Mouse (Mus musculus) hindbrain, postnatal 0 days (tissue): Measurements from ENCODE around the gene Rbm19. TPM values are rescaled to one million over a fixed set of nuclear protein-coding genes. Genes with fewer than 3 reads are reported as not detected.

Experiments used
- ATAC-seq: fragments of 200-750 bp; cut with Nextera tagmentation; 2 replicates; pipeline ENCODE4 v1.8.0; 2017; ENCODE audit warnings: mild to moderate bottlenecking, moderate TSS enrichment, moderate library complexity
- DNase-seq: peaks from one replicate; pipeline ENCODE4 v3.0.0-alpha.2; 2015; ENCODE audit warnings: low spot score
- H3K27ac ChIP-seq: fragments of 300-500 bp; sonication (generic); 2 replicates; pipeline ENCODE4 v1.5.1; 2014; ENCODE audit warnings: mild to moderate bottlenecking
- H3K27me3 ChIP-seq: fragments of 300-500 bp; sonication (generic); 2 replicates; pipeline ENCODE4 v1.6.1; 2014; ENCODE audit warnings: low read length, mixed read lengths; ENCODE audit not compliant: insufficient read depth
- H3K36me3 ChIP-seq: fragments of 300-500 bp; sonication (generic); 2 replicates; pipeline ENCODE4 v1.6.1; 2014; ENCODE audit warnings: low read length, mixed read lengths; ENCODE audit not compliant: insufficient read depth
- H3K4me1 ChIP-seq: fragments of 300-500 bp; sonication (generic); 2 replicates; pipeline ENCODE4 v1.6.1; 2014; ENCODE audit warnings: antibody characterized with exemption, low read length, mixed read lengths; ENCODE audit not compliant: insufficient read depth
- H3K4me2 ChIP-seq: fragments of 300-500 bp; sonication (generic); 2 replicates; pipeline ENCODE4 v1.6.1; 2014; ENCODE audit warnings: low read depth, mild to moderate bottlenecking, low read length, moderate library complexity, mixed read lengths
- H3K4me3 ChIP-seq: fragments of 300-500 bp; sonication (generic); 2 replicates; pipeline ENCODE4 v1.5.1; 2014; ENCODE audit warnings: low read length
- H3K9ac ChIP-seq: fragments of 300-500 bp; sonication (generic); replicated peaks from 2 replicates; pipeline ENCODE4 v1.6.1; 2014; ENCODE audit warnings: mild to moderate bottlenecking, low read length, moderate library complexity, mixed read lengths
- H3K9me3 ChIP-seq: fragments of 300-500 bp; sonication (generic); 2 replicates; pipeline ENCODE4 v1.6.1; 2016; ENCODE audit warnings: low read length, mixed read lengths
- CTCF ChIP-seq: IDR thresholded peaks from 2 replicates; pipeline ENCODE4 v1.5.1; 2016; ENCODE audit warnings: antibody characterized with exemption, control low read depth, low read depth
- WGBS: fragments of 180-500 bp; shearing (Covaris S2); extraction: QIAGEN DNeasy Blood & Tissue Kit; methylation state at CpG from one replicate; pipeline ENCODE4 v1.1.7; 2014; 5-methylcytosine and 5-hydroxymethylcytosine counted together
- polyA plus RNA-seq: library from polyadenylated mRNA; unstranded; fragments of >200 nt; fragmentation: Nextera tagmentation; extraction: Ambion mirVana; gene quantifications from 2 replicates; pipeline ENCODE4 v1.2.1, GENCODE M21; 2015
- total RNA-seq: library from RNA; depleted of rRNA; stranded (reverse); fragments of >200 nt; gene quantifications from 2 replicates; pipeline ENCODE4 v1.2.3, GENCODE M21; 2014

Rbm19 gene
- total and polyA plus RNA-seq, 2 experiments from 2014 or later, result 17.2 to 33.4 TPM

- WGBS, result 39% methylated on average over 6 of the region's 6 CpGs
- H3K27me3 ChIP-seq, result no peaks in the 10 kb centered on the region
- no peak overlapping the region for H3K9ac ChIP-seq
- peaks cover 10% of the 10 kb centered on the region; the same call in 1 of the 2 replicates for H3K36me3 ChIP-seq
- H3K27ac ChIP-seq, result no peak overlapping the region
- H3K9me3 ChIP-seq, result no peaks in the 10 kb centered on the region
- DNase-seq (peak; percentile 59), ATAC-seq (peak; percentile 50; the same call in 1 of the 2 replicates)
- no peaks in the 10 kb centered on the region for H3K4me1 ChIP-seq
- H3K4me3 ChIP-seq, result no peak overlapping the region
- no peak overlapping the region for H3K4me2 ChIP-seq
- peak; percentile 87 for TF ChIP-seq CTCF
Observed at GRCm38 (mm10) chr5:120134000-120134399, 17.7 kb downstream of the Rbm19 start.

GRCm38 (mm10) chr5:120135337-120135736, 19.1 kb downstream of the Rbm19 start:
- no peak overlapping the region for H3K27ac ChIP-seq
- 90% methylated on average over 14 of the region's 14 CpGs for WGBS
- H3K4me3 ChIP-seq, result no peak overlapping the region
- no peak for TF ChIP-seq CTCF
- H3K4me1 ChIP-seq, result no peaks in the 10 kb centered on the region
- H3K9ac ChIP-seq, result no peak overlapping the region
- DNase-seq, result no peak
- no peak for ATAC-seq
- H3K9me3 ChIP-seq, result no peaks in the 10 kb centered on the region
- H3K4me2 ChIP-seq, result no peak overlapping the region
- H3K36me3 ChIP-seq, result peaks cover 12% of the 10 kb centered on the region; the same call in 1 of the 2 replicates
- no peaks in the 10 kb centered on the region for H3K27me3 ChIP-seq

DNA sequence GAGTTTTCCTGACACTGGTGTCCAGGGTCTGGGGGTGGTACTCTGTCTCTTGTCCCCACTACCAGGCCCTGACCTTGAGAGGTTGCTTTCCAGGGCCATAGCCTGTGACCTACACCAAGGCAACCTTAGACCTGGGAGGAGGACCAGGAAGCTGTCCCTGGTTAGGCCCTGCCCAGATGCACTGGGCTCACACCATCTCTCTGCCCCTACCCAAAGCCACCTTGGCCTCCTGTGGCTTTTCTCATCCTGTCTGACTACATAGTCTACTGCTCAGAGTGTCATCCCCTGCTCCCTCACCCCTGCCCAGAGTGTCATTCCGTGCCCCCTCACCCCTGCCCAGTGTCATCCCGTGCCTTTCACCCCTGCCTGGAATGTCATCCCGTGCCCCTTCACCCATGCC, 19.6 kb downstream of the Rbm19 start:
- no peak overlapping the region for H3K27ac ChIP-seq
- no peak for TF ChIP-seq CTCF
- no peaks in the 10 kb centered on the region for H3K9me3 ChIP-seq
- no peaks in the 10 kb centered on the region for H3K27me3 ChIP-seq
- H3K9ac ChIP-seq, result no peak overlapping the region
- H3K36me3 ChIP-seq, result peaks cover 12% of the 10 kb centered on the region; the same call in 1 of the 2 replicates
- no peak for DNase-seq
- no peak overlapping the region for H3K4me3 ChIP-seq
- WGBS, result 58% methylated on average over 3 of the region's 3 CpGs
- H3K4me2 ChIP-seq, result no peak overlapping the region
- no peak for ATAC-seq
- no peaks in the 10 kb centered on the region for H3K4me1 ChIP-seq

- no peak for DNase-seq
- H3K9me3 ChIP-seq, result no peaks in the 10 kb centered on the region
- H3K9ac ChIP-seq, result no peak overlapping the region
Observed at GRCm38 (mm10) chr5:120136236-120136675, 20.0 kb downstream of the Rbm19 start.

GRCm38 (mm10) chr5:120137038-120137437, 20.8 kb downstream of the Rbm19 start:
- Histone ChIP-seq H3K4me3 (no peak overlapping the region), H3K4me1 (no peaks in the 10 kb centered on the region), H3K27ac (no peak overlapping the region), H3K9me3 (no peaks in the 10 kb centered on the region), H3K27me3 (no peaks in the 10 kb centered on the region), H3K4me2 (no peak overlapping the region), H3K9ac (no peak overlapping the region), H3K36me3 (peaks cover 10% of the 10 kb centered on the region; the same call in 1 of the 2 replicates)
- ATAC-seq (no peak), DNase-seq (no peak)
- TF ChIP-seq CTCF, result no peak
- WGBS, result 96% methylated on average over 5 of the region's 5 CpGs

More at GRCm38 (mm10) chr5:120136236-120136675, 20.0 kb downstream of the Rbm19 start:
- ATAC-seq, result 0 out of 2 replicates have a peak, but pooled peaks have one; percentile 25
- peaks cover 10% of the 10 kb centered on the region; the same call in 1 of the 2 replicates for H3K36me3 ChIP-seq
- H3K4me3 ChIP-seq, result no peak overlapping the region
- H3K27me3 ChIP-seq, result no peaks in the 10 kb centered on the region
- TF ChIP-seq CTCF, result no peak
- WGBS, result 34% methylated on average over 10 of the region's 10 CpGs
- H3K27ac ChIP-seq, result no peak overlapping the region
- H3K4me1 ChIP-seq, result no peaks in the 10 kb centered on the region
- H3K4me2 ChIP-seq, result no peak overlapping the region

DNA sequence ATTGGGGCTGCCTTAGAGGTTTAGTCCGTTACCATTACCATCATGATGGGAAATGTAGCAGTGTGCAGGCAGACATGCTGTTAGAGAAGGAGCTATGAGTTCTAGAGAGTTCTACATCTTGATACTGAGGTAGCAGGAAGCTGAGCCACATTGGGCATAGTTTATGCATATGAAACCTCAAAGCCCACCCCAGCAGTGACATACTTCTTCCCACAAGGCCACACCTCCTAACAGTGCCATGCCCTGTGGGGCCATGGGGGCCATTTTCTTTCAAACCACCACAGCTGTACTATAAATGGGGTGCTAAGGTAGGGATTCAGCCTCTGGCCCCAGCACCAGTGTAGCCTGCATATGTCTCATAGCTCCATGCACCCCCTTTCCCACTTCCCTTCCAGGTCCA, 21.6 kb downstream of the Rbm19 start:
- ATAC-seq, result no peak
- H3K9ac ChIP-seq, result no peak overlapping the region
- DNase-seq, result no peak
- H3K4me1 ChIP-seq, result no peaks in the 10 kb centered on the region
- no peak overlapping the region for H3K4me2 ChIP-seq
- H3K36me3 ChIP-seq, result peaks cover 9% of the 10 kb centered on the region; the same call in 1 of the 2 replicates
- H3K4me3 ChIP-seq, result no peak overlapping the region
- no peak for TF ChIP-seq CTCF
- WGBS, result 97% methylated on average over 1 of the region's 1 CpGs
- H3K27ac ChIP-seq, result no peak overlapping the region
- no peaks in the 10 kb centered on the region for H3K9me3 ChIP-seq
- no peaks in the 10 kb centered on the region for H3K27me3 ChIP-seq

- H3K27ac ChIP-seq, result no peak overlapping the region
- no peak overlapping the region for H3K9ac ChIP-seq
- no peak overlapping the region for H3K4me2 ChIP-seq
- H3K4me3 ChIP-seq, result no peak overlapping the region
- no peak for TF ChIP-seq CTCF
- no peak for ATAC-seq
- no peak for DNase-seq
- 73% methylated on average over 3 of the region's 3 CpGs for WGBS
- no peaks in the 10 kb centered on the region for H3K4me1 ChIP-seq
- no peaks in the 10 kb centered on the region for H3K9me3 ChIP-seq
- no peaks in the 10 kb centered on the region for H3K27me3 ChIP-seq
- peaks cover 5% of the 10 kb centered on the region; the same call in 1 of the 2 replicates for H3K36me3 ChIP-seq
Observed at GRCm38 (mm10) chr5:120138406-120138805, 22.1 kb downstream of the Rbm19 start.
